Mouse (Mus musculus) neural tube, embryonic 10.5 days (tissue): Measurements from ENCODE around the gene Polr3f.

ENCODE experiments used
- DNase-seq: peaks from one replicate; pipeline ENCODE4 v3.0.0-alpha.2; 2017; ENCODE audit warnings: low spot score; ENCODE audit errors: extremely low spot score

Polr3f gene

GRCm38 (mm10) chr2:144588723-144589122, 61.2 kb downstream of the Polr3f start:
- DNase-seq, result no peak
